Mouse (Mus musculus) lung, postnatal 0 days (tissue): ENCODE data around the gene Pck1. TPM values are rescaled to one million over a fixed set of nuclear protein-coding genes. Genes with fewer than 3 reads are reported as not detected.

ENCODE experiments used
- ATAC-seq: fragments of 200-750 bp; cut with Nextera tagmentation; 2 replicates; pipeline ENCODE4 v1.8.0; 2017; ENCODE audit warnings: moderate library complexity
- DNase-seq: peaks from one replicate; pipeline ENCODE4 v3.0.0-alpha.2; 2016; ENCODE audit warnings: low spot score
- H3K27ac ChIP-seq: fragments of 300-500 bp; sonication (generic); 2 replicates; pipeline ENCODE4 v1.5.1; 2014; ENCODE audit warnings: antibody characterized with exemption, mild to moderate bottlenecking, low read length, mixed read lengths
- H3K27me3 ChIP-seq: fragments of 300-500 bp; sonication (generic); replicated peaks from 2 replicates; pipeline ENCODE4 v1.6.1; 2014; ENCODE audit warnings: low read length, mixed read lengths; ENCODE audit not compliant: insufficient read depth
- H3K36me3 ChIP-seq: fragments of 300-500 bp; sonication (generic); 2 replicates; pipeline ENCODE4 v1.6.1; 2014; ENCODE audit warnings: low read length, mixed read lengths; ENCODE audit not compliant: insufficient read depth
- H3K4me1 ChIP-seq: fragments of 300-500 bp; sonication (generic); 2 replicates; pipeline ENCODE4 v1.6.1; 2014; ENCODE audit warnings: antibody characterized with exemption, low read depth, low read length, mixed read lengths; ENCODE audit not compliant: insufficient read depth
- H3K4me2 ChIP-seq: fragments of 300-500 bp; sonication (generic); replicated peaks from 2 replicates; pipeline ENCODE4 v1.6.1; 2014; ENCODE audit warnings: low read depth, mild to moderate bottlenecking, low read length, moderate library complexity, mixed read lengths
- H3K4me3 ChIP-seq: fragments of 300-500 bp; sonication (generic); 2 replicates; pipeline ENCODE4 v1.5.1; 2014; ENCODE audit warnings: low read depth, low read length
- H3K9ac ChIP-seq: fragments of 300-500 bp; sonication (generic); replicated peaks from 2 replicates; pipeline ENCODE4 v1.6.1; 2014; ENCODE audit warnings: low read depth, mild to moderate bottlenecking
- H3K9me3 ChIP-seq: fragments of 300-500 bp; sonication (generic); 2 replicates; pipeline ENCODE4 v1.6.1; 2016; ENCODE audit warnings: low read length, mixed read lengths
- CTCF ChIP-seq: IDR thresholded peaks from 2 replicates; pipeline ENCODE4 v1.5.1; 2016; ENCODE audit warnings: antibody characterized with exemption, mild to moderate bottlenecking
- EP300 ChIP-seq: IDR thresholded peaks from 2 replicates; pipeline ENCODE4 v1.6.1; 2016; ENCODE audit warnings: antibody characterized with exemption, mild to moderate bottlenecking, control low read depth
- WGBS: fragments of 180-500 bp; shearing (Covaris S2); extraction: QIAGEN DNeasy Blood & Tissue Kit; methylation state at CpG from one replicate; pipeline ENCODE4 v1.1.7; 2014; 5-methylcytosine and 5-hydroxymethylcytosine counted together
- polyA plus RNA-seq: library from polyadenylated mRNA; unstranded; fragments of >200 nt; fragmentation: Nextera tagmentation; extraction: Ambion mirVana; gene quantifications from 2 replicates; pipeline ENCODE4 v1.2.1, GENCODE M21; 2015

The Pck1 gene
- polyA plus RNA-seq, 1 experiment from 2014 or later: 0.08 TPM

DNA sequence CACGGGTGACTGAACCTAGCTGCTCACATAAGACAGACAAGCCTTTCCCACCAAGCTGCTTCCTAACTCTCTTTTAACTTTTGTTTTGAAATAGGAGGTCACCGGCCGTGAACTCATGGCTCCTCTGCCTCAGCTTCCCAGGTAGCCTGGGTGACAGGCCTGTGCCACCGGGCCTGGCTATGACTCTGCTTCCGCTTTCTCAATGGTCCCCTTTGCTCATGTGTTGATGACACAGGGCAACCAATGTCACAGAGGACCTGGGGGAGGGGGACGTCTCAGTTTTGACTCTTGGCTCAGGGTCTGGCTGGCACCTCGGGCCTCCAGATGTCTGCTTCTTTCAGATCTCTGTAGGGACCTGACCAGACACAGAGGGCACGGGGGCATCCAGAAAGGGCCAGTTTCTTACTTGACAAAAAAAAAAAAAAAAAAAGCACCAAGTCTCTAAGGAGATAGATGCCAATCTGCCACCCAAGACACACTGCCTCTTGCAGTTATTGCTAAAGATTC lies 20.0 kb upstream of the Pck1 start:
- ATAC-seq (no peak), DNase-seq (no peak)
- H3K27me3 ChIP-seq: no peaks in the 10 kb centered on the region
- no peak overlapping the region for H3K27ac ChIP-seq
- 62% methylated on average over 8 of the region's 8 CpGs for WGBS
- no peaks in the 10 kb centered on the region for H3K4me1 ChIP-seq
- no peak overlapping the region for H3K9ac ChIP-seq
- TF ChIP-seq EP300: no peak
- TF ChIP-seq CTCF: no peak
- no peaks in the 10 kb centered on the region for H3K36me3 ChIP-seq
- no peak overlapping the region for H3K4me2 ChIP-seq
- H3K4me3 ChIP-seq: no peak overlapping the region
- no peaks in the 10 kb centered on the region for H3K9me3 ChIP-seq

DNA sequence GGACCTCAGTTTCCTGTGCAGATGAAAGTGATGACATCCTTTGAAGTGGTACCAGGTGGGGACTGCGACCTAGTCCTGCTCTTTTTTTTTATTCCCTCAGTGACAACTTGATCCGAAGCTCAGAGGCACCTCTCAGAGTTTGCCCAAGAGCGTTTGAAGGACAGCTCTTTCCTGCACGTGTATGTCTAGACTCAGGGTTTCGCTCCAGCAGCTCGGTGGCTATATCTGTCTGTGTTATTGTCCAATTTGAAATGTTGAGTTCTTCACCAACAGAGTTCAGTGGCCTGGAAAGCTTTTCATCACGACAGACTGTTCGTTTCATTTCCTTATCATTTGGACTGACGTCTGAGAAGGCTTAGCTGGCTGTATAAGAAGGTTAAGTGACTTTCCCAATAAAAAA lies 18.2 kb upstream of the Pck1 start:
- Histone ChIP-seq H3K4me1 (no peaks in the 10 kb centered on the region), H3K9ac (no peak overlapping the region), H3K4me3 (no peak overlapping the region), H3K9me3 (no peaks in the 10 kb centered on the region), H3K36me3 (no peaks in the 10 kb centered on the region), H3K4me2 (no peak overlapping the region), H3K27me3 (no peaks in the 10 kb centered on the region), H3K27ac (no peak overlapping the region)
- ATAC-seq (no peak), DNase-seq (no peak)
- TF ChIP-seq EP300: no peak
- TF ChIP-seq CTCF: no peak
- WGBS: 32% methylated on average over 9 of the region's 9 CpGs

DNA sequence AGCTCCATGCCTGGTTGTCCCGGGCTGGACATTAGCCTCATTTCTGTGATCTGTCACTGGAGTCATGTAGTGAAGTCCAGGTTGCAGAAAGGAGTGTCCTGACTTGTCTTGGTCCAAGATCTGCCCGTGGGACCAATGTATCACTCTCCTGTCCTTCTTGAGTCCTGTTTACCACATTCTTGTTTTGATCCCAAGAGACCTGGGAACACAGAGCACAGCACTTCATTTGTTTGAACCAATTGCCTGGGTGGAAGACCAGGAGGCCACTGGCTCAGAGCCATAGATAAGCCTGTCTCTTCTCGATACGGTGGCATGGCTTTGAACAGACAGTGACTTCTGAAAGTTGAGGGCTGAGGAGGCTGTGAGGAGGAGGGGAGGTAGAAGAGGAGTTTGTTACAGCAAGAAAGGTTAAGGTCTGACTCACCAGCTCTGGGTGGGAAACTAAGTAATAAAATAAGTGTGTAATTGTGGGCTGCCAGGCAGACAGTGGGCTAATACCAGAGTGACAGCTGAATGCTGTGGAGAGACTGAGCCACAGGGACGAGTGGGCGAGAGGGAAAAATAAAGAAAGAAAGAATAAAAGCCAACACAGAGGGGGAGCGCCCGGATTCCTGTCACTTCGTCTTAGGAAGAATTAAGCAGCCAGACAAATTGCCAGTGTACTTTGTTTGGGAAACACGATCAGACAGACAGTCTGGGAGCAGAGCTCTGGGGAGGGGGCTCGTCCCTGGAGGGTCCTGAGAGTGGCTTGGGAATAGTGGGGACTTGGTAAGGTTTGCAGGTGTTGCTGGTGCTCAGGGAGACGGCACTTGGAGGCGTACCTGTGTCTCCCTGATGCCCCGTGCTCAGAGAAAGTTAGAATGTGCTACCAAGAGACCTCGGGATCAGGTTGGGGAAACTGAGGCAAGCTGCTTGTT lies 14.3 kb upstream of the Pck1 start:
- Histone ChIP-seq H3K4me3 (no peak overlapping the region), H3K27me3 (no peaks in the 10 kb centered on the region), H3K27ac (no peak overlapping the region), H3K9me3 (no peaks in the 10 kb centered on the region), H3K36me3 (no peaks in the 10 kb centered on the region), H3K9ac (no peak overlapping the region), H3K4me1 (no peaks in the 10 kb centered on the region), H3K4me2 (no peak overlapping the region)
- TF ChIP-seq EP300 (no peak), CTCF (no peak)
- ATAC-seq (no peak), DNase-seq (no peak)
- 47% methylated on average over 15 of the region's 15 CpGs for WGBS

DNA sequence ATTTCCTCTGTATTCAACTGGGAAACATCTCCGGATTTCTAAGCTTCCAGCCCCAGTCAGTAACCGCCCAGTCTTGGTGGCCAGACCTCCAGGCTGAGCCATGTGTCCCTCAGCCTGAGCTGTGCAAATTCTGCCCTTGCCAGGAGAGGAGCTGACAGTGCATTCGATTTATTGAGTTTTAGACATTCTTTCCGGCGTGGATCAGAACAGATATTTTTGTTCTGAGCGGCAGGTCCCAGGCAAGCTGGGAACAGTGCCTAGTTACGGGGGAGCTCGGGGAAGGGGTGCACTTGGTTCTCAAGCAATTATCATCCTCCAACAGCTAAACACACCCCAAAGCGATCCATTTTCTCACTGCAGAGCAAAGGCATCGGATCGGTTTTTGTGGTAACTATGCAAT lies 9.2 kb upstream of the Pck1 start:
- H3K27ac ChIP-seq: no peak overlapping the region
- H3K9ac ChIP-seq: no peak overlapping the region
- no peaks in the 10 kb centered on the region for H3K27me3 ChIP-seq
- no peaks in the 10 kb centered on the region for H3K9me3 ChIP-seq
- H3K4me2 ChIP-seq: no peak overlapping the region
- no peak for ATAC-seq
- TF ChIP-seq CTCF: no peak
- TF ChIP-seq EP300: no peak
- H3K36me3 ChIP-seq: no peaks in the 10 kb centered on the region
- H3K4me3 ChIP-seq: no peak overlapping the region
- 64% methylated on average over 11 of the region's 11 CpGs for WGBS
- no peaks in the 10 kb centered on the region for H3K4me1 ChIP-seq
- DNase-seq: no peak

DNA sequence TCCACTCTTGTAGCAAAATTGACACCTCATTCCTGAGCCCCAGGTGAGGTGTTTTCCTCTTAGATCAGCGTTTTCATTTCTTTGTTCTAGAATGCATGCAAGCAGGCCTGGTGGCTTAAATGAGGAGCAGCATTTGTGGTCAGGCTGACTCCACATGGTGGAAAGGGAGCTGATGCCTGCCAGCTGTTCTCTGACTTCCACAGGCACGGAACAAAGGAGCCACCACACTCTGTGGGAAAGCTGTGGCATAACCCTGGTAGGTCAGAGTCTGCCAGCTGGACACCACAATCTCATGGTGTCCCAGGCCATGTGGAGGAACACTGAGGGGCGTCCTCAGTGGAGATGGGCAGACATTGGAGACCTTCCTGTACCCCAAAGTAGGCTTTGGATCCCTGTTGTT lies 7.0 kb upstream of the Pck1 start:
- 42% methylated on average over 3 of the region's 3 CpGs for WGBS
- TF ChIP-seq EP300 (no peak), CTCF (no peak)
- Histone ChIP-seq H3K4me3 (no peak overlapping the region), H3K9ac (no peak overlapping the region), H3K27ac (no peak overlapping the region), H3K27me3 (no peaks in the 10 kb centered on the region), H3K9me3 (no peaks in the 10 kb centered on the region), H3K4me2 (no peak overlapping the region), H3K36me3 (no peaks in the 10 kb centered on the region), H3K4me1 (no peaks in the 10 kb centered on the region)
- ATAC-seq: no peak
- DNase-seq: no peak

DNA sequence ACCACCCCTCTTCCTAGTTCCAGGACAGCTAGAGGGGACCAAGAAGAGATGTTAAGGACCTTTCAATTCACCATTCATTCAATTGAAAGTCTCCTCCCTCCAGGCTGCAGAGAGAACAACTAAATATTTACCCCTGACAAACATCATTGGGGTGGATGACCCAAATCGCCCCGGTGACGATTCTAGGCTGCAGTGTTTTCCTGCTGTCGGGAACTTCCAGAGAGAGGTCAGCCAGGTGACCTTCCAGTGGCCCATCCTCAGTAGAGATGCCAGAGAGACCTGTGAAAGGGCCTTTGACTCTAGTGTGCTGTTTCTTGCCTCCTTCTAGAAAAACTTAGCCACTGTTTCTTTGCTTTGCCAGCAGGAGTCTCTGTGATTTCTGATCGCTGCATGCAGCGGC lies 6.1 kb upstream of the Pck1 start:
- Histone ChIP-seq H3K4me1 (no peaks in the 10 kb centered on the region), H3K4me2 (no peak overlapping the region), H3K27ac (no peak overlapping the region), H3K4me3 (no peak overlapping the region), H3K27me3 (no peaks in the 10 kb centered on the region), H3K9ac (no peak overlapping the region), H3K9me3 (no peaks in the 10 kb centered on the region), H3K36me3 (no peaks in the 10 kb centered on the region)
- WGBS: 49% methylated on average over 6 of the region's 6 CpGs
- DNase-seq: no peak
- TF ChIP-seq CTCF: no peak
- TF ChIP-seq EP300: no peak
- no peak for ATAC-seq
